Mouse (Mus musculus) spleen, adult 12 weeks (tissue): ENCODE measurements around the gene Tnfrsf14.
A peak's percentile ranks its signal among the peaks of the same experiment; 100 is the strongest.

ENCODE experiments used
- DNase-seq: peaks from one replicate; pipeline ENCODE4 v3.0.0; 2022; ENCODE audit warnings: low spot score

Gene Tnfrsf14

GRCm38 (mm10) chr4:154948940-154949588, 20.7 kb upstream of the Tnfrsf14 start:
- DNase-seq = no peak

DNA sequence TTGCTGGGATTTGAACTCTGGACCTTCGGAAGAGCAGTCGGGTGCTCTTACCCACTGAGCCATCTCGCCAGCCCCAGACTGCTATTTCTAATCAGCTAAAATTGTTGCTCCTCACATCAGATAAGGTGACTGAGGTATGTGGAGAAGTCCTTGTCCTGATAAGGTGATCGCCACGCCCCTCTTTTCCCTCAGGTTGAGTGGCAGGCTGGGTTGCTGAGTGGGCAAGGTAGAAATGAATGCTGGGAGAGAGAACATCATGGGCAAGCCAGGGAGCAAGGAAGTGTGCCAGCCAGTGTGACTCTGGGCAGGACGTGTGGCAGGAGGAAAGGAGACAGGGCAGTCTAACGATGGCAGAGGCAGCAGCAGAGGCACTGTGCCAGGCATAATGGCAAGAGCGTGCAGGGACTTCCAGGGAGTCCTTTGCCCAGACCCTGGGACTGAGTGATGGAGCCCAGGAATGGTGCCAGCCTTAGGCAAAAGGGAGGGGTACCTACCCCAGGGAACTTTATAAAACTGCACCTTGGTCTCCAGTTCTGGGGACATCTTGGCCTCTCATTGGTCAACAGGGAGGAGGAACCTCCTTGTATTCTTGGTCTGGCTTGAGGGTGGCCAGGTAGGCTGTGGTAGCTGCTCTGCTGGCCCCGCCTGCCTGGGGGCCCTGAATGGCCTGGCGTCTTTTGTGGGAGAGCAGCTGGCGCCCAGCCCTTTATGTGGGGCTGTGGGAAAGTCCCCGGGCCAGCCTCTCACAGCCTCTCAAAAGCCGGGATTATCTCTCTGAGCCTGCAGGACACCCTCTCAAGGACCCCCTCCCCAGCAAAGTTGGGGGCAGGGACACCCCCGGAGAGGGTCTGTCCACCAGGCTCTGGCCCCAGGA, 19.9 kb upstream of the Tnfrsf14 start:
- DNase-seq = no peak

GRCm38 (mm10) chr4:154946319-154946718, 18.0 kb upstream of the Tnfrsf14 start:
- DNase-seq = no peak

- peak; percentile 69 for DNase-seq
Measured at GRCm38 (mm10) chr4:154944121-154944590, 15.8 kb upstream of the Tnfrsf14 start.

DNA sequence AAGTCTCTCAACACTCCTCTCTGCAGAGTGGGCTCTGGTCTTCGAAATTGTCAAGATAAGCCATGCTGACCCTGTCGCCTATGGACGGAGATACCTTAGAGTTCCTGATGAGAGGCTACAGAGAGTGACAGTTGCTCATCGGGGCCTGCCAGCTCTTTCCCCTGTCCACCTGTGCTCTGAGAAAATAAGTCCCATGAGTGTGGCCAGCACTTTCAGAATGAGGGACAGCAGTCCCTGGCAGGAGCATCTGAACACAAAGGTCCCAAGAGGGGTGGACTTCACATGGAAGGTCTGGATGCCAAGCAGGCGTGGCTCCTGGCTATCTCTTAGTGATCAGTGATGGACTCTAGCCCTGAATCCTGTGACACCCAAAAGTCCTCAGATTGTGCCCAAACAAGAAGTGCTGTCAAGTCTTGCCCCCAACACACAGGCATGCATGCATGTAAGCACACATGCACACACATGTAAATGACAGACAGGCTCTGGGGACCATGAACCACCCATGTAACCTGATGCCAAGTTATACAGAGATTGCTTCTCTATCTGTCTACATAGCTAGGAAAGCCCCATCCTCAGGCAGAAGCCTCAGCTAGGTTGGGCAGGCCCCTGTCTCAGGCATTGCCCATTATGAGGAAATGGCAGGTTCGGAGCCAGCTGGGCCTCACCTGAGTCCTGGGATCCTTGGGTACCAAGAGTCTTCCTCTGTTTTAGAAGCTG, 15.1 kb upstream of the Tnfrsf14 start:
- no peak for DNase-seq

- peak; percentile 14 for DNase-seq
Measured at GRCm38 (mm10) chr4:154942632-154943322, 14.4 kb upstream of the Tnfrsf14 start.

- DNase-seq = peak; percentile 19
Measured at GRCm38 (mm10) chr4:154941831-154942230, 13.5 kb upstream of the Tnfrsf14 start.

DNA sequence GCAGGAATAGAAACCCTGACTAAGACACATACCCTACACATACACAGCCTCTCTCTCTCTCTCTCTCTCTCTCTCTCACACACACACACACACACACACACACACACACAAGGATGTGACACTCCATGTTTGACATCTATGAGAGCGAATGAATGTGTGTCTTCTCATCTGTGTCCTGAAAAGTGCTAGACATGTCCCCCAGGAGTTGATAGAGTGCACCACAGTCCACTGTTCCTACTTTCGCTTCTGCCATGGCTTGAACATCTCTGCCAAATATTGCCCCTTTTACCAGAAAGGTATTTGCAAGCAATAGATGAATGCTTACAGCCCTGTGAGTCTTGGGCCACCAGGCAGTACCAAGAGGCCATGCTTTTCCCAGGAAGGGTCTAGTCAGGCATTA, 11.8 kb upstream of the Tnfrsf14 start:
- DNase-seq = no peak

DNA sequence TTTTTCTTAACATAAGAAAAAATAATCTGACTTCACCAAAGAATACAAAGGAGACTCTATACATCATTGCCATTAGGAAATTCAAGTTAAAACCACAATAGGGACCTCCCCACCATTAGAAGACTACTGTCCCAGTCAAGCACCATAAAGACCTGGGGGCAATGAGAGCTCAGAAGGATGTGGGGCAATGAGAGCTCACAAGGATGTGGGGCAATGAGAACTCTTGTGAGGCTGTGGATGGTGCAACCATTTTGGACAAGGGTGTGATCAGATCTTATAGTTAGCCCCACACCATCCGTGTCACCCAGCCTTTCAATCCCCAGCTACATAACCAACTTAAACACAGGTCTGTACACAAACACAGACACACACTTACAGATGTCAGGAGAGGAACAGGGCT, 9.4 kb upstream of the Tnfrsf14 start:
- peak; percentile 0 for DNase-seq

GRCm38 (mm10) chr4:154936542-154937255, 8.3 kb upstream of the Tnfrsf14 start:
- peak; percentile 13 for DNase-seq

- DNase-seq = peak; percentile 6
Measured at GRCm38 (mm10) chr4:154935788-154936187, 7.4 kb upstream of the Tnfrsf14 start.

DNA sequence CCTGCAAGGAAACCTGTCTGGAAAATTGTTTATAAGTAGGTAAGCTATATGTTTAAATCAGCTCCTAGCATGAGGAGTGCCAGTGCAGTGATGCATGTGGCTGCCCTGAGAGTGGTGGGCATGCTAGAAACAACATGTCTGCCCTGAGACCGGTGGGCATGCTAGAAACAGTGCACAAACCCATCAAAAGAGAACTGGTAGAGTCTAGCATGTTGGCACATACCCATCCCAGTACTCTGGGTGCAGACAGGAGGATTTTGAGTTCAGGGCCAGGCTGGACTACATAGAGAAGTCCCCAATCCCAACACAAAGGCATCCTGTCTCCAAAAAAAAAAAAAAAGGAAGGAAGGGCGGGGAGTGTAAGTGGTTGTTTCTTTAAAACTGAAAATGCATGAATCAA, 6.4 kb upstream of the Tnfrsf14 start:
- no peak for DNase-seq

DNA sequence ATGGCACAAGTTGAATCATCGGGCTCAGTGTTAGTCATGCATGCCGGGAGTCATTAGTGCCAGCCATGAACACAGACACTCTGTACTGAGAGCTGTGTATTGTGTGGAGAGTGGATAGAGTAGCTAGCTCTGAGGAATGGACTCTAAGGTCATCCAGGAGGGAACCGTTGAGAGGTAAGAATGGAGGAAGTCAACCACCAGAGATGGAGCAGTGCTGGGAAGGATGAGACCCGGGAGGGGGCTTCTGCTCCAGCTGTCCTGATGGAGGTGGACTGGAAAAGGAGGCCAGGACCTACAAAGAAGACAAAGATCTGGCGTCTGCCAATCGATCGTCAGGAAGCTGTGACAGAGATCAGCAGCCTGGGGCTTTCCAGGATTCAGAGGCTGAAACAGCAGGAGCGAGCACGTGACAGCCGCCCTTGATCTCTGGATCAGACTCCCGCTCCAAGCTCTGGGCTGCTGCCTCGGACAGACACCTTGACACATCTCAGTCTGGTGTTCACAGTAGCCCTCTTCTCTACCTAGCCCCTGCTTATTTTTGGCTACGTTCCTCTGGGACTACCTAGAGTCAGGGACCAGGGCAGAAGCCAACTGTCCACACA, 5.0 kb upstream of the Tnfrsf14 start:
- peak; percentile 0 for DNase-seq

- peak; percentile 60 for DNase-seq
Measured at GRCm38 (mm10) chr4:154929088-154929660, 811 bp upstream of the Tnfrsf14 start.

DNA sequence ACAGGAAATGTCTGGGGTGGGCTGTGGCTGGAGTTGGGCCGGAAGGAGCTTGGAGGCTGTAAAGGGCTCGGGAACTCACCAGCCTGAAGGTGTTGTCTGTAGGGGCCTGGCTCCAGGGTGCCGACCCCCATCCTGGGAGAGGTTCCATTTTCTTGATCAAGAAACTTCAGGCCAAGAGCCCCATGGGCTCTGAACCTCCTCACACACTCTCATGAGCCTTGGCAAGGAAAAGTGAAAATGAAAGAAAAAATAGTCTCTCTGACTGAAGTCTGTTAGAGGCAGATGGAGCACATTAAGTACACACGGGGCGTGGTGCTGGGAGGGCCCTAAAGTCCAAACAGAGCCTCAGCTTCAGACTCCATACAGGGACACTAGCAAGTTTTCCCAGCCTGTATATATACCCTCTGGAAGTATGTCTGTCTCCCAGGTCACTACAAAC, 445 bp downstream of the Tnfrsf14 start:
- peak; percentile 55 for DNase-seq

DNA sequence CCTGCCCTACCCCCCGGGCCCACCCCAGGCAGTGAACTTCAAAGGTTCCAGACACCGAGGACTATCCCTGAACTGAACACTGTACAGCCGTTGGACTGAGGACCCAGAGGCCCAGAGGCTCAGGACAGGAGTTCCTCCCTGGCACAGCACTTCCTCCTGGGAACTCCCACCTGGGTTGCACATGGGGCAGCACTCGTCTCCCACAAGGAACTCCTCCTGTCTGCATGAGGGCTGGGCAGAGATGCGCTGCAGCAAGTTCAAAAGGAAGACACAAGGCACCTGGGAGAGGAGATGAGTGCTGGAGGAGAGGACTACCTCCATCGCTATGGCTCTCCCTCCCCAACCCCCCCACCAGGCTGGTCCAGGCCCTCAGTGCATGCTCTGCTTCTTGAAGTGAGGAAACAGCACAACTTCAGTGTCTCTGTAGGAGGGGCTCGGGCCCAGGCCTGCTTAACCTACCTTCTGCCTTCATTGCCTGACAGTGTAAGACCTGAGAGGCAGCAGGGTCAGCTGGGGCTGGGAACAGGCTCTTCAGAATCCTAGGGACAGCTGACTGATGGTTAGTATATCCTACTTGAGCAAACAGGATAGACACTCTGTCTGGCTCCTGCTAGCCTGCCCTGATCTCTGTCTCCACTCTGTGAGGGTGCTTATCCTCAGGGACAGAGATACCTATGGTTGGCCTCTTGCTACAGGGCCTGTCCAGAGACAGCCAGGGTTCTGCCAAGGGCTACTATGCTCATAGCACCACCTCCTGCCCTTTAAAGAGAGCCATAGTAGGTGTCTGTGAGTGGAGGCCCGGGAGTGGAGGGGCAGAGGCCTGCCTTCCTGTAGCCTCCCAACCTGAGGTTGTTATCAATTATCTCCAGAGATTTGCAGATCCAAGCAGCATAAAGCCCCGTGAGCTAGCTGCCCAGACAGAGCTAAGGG, 1.1 kb downstream of the Tnfrsf14 start:
- no peak for DNase-seq

DNA sequence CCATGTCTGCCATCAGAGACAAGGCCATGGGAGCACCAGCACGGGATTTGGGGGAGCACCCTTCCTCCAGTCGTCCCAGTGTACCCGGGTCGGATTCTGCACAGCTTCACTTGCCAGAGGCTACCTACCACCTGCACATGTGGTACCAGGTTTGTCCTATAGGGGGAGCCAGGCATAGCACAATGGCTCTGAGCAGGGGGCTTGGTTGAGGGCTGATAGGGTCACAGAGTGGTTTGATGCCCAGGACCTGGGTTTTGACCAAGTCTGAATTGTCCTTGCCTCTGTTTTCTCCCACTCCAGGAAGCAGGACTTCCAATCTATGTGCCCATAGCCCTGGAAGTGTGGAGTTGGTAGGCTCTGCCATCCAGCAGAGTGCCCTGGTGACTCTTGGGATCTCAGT, 3.0 kb downstream of the Tnfrsf14 start:
- peak; percentile 53 for DNase-seq

GRCm38 (mm10) chr4:154922931-154923330, 5.4 kb downstream of the Tnfrsf14 start:
- no peak for DNase-seq

DNA sequence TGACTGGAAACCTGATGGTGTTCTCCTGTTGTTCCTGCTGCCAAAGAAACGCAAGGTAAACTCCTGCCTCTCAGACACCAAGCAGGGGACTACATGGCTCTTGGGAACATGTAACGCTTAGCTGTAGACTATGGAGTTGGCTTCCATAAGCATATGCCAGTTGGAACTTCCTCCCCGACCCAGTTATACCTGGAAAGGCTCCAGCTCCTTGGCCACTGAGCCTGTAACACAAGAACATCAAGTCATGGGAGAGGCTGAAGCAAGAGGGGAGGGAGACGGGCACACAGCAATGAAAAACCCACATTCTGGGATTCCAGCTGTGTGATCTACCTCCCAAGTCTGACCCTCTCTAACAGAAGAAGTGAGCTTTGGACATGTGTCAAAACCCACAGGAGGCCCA, 6.1 kb downstream of the Tnfrsf14 start:
- DNase-seq = no peak
